Mouse (Mus musculus) thymus, postnatal 0 days (tissue): ENCODE results near the gene Ddx25. TPM values are rescaled to one million over a fixed set of nuclear protein-coding genes. Genes with fewer than 3 reads are reported as not detected.

Experiments used
- DNase-seq: peaks from one replicate; pipeline ENCODE4 v3.0.0-alpha.2; 2015; ENCODE audit warnings: low spot score
- polyA plus RNA-seq: library from polyadenylated mRNA; unstranded; fragments of >200 nt; fragmentation: Nextera tagmentation; extraction: Ambion mirVana; gene quantifications from 2 replicates; pipeline ENCODE4 v1.2.1, GENCODE M21; 2015

Gene Ddx25
- polyA plus RNA-seq, 1 experiment from 2014 or later: 0.31 TPM

- no peak for DNase-seq
Measured at GRCm38 (mm10) chr9:35541941-35542340, 16.4 kb downstream of the Ddx25 start.

DNA sequence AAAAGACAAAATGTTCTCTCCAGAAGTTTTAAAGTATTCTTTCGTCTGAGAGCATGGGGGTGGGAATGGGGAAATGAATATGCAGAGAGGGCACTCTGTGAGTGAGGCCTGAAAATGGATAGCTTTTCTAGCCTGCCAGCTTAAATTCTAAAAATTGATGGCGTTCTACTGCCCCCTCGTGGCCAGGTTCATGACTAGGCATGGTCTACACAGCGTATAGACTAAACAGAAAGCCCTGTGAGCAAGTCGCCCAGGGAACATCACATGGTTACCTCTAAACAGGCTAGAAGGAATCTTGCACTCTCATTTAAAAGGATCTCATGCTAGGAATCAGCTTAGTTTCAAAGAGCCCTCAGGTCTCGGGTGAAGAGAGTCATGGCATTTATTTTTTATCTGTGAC lies 16.8 kb downstream of the Ddx25 start:
- peak; percentile 78 for DNase-seq

DNA sequence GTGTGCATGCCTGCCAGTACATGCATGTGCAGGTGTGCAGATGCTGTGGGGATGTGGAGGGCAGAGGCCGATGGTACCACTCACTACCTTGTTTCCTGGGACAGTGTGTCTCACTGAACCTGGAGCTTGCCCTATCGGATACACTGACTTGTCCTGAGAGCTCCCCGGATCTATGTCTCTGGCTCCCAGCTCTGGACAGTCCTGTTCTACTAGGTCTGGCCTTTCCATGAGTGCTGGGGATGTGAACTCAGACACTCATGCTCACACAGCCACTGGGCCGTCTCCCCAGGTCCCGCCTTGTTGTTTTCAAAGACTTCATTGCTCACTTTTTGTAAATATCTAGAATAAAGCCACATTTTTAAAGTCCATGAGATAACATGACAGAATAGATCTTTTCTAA lies 17.3 kb downstream of the Ddx25 start:
- DNase-seq: no peak

GRCm38 (mm10) chr9:35539001-35539750 lies 19.2 kb downstream of the Ddx25 start:
- no peak for DNase-seq

DNA sequence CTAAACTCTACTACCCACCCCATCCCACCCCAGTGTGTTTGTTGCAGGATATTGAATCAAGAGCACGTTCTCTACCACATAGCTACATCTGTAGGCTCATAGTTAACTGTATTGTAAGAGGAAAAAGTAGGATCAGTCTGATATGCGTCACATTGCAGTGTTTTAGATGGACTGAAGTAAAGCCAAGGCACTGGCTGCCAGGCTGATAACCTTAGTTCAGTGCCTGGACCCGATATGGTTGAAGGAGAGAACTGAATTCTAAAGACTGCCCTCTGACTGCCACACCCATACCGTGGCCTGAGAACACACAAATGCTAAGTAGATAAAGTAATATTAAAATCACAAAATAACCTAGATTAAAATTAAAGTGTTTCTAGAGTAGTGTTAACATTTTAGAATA lies 22.5 kb downstream of the Ddx25 start:
- DNase-seq: no peak

DNA sequence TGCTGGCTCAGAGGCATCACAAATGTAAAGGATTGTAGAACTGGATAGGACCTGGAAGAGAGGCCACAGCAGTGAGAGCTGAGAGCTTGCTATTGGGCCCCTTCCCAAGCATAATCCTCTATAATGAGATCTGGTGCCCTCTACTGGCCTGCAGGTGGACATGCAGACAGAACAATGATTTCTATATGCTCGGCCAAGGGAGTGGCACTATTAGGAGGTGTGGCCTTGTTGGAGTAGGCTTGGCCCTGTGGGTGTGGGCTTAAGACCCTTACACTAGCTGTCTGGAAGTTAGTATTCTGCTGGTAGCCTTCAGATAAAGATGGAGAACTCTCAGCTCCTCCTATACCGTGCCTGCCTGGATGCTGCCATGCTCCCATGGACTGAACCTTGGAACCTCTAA lies 23.2 kb downstream of the Ddx25 start:
- DNase-seq: peak; percentile 66

GRCm38 (mm10) chr9:35533266-35533665 lies 25.1 kb downstream of the Ddx25 start:
- no peak for DNase-seq

- DNase-seq: no peak
Measured at GRCm38 (mm10) chr9:35529796-35530195, 28.5 kb downstream of the Ddx25 start.

DNA sequence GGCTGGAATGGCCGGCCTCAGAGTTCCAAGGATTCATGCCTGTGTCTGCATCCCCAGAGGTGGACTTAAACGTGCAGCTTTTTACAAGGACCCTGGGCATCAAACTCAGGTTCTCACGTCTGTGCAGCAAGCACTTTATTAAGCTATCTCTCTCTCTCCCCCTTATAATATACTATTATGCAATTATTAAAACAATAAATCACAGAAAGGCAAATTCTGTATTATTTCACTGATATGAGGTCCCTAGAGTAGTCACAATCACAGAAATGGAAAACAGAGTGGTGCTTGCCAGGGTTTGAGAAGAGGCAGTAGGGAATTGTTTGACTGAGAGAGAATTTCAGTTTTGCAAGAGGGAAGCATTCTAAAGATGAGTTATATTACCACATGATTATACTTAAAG lies 29.2 kb downstream of the Ddx25 start:
- DNase-seq: no peak

DNA sequence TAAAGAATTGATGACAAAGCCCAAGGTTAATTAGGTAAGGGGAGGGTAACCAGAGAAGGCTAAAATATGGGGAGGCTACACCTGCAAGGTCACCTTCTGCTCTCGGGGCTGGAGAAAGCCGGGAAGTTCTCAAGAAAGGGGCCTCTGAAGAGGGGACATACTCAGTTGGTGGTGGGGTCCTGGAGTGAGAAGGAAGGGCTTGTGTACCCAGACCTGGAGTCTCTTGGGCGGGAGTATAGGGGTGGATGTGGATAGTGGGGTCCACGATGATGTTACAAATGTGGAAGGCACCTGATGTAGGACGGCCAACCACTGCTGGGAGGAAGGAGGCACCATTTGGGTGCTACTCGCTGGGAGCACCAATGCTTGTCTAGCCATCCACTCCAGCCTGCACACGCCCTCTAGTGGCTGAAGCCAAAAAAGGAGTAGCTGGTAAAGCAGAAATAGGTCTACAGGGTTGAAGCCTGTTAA lies 34.4 kb downstream of the Ddx25 start:
- peak; percentile 81 for DNase-seq

DNA sequence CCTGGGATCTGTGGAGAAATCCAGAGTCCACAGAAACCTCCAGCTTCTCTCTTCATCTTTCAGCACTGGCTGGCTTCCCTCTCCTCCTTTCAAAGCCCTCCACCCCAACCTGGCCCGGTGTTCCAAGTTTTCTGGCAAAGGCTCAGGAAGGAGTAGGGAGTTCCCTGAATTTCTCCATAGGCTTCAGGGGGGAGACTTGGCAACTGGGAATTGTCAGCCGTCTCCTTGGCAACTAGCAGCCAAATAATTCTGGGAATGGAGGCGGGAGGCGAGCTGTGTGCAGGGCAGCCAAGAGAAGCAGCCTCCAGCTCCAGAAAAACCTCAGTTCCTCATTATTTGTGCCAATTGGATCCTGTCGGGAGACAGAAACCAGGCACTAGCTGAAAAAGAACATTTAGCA lies 34.8 kb downstream of the Ddx25 start:
- DNase-seq: no peak

DNA sequence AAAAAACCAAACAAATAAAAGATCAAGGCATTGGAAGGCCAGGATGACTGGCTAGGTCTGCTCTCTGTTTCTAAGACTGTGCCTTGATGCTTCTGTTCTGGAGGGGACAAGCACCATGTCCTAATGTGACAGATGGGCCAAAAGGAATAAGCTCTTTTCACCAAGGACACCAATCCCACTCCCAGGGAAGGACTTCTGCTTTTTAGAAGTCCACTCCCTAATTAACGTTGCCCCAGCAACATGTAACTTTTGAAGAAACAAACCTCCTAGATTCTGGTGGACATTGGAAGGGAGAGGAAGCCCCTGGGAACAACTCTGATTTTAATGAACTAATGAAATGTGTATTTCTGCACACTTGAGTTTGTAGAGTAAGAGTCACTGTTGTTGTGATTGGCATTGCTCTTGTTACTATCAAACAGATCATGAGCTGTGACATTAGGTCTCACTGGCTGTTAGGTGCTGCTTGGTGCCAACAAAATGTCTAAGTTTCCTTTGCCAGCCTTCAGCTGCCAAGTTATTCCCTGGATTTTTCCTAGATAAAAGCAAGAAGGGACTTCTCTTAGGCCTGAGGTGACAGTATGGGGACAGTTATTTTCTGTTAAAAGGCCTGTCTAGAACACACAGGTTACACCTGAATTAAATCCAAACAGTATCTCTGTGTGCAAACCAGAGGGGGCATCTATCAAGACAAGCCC lies 35.4 kb downstream of the Ddx25 start:
- no peak for DNase-seq

GRCm38 (mm10) chr9:35522241-35522640 lies 36.1 kb downstream of the Ddx25 start:
- DNase-seq: no peak

DNA sequence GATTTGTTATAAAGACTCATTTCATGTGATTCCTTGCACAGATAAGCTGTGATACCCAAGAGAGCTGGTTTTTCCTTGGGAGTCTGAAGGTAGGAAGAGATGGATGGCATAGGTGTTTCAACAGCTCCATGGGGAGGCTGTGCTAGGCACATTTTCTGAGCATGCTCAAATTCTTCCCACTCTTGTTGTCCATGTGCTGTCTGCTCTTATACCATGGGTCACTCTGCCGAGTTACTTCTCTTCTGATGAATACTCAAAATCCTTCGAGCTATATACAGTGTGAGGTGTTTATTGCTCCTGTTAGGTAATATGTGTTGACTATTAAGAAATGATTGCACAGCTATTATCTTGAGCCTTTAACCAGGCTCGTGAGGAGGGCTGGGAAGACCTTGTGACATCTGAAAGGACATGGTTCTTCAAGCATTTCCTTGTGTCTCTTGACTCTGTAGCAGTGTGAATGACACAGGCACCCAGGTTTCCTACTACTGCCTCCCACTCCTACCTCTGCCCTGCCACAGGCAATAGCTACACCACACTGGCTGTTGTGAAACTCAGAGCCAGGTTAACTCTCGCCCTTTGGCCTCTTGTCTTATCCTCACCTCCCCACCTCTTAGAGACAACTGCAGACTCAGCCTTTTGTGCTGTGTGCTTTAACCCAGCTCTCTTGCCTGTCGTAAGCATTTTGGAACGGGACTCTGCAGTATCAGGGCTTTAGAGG lies 37.5 kb downstream of the Ddx25 start:
- DNase-seq: no peak

- DNase-seq: no peak
Measured at GRCm38 (mm10) chr9:35518169-35518568, 40.2 kb downstream of the Ddx25 start, which contains the start of gene Gm1113. Gm1113 (minus strand) TSS chr9:35518269.

GRCm38 (mm10) chr9:35516711-35517110 lies 41.6 kb downstream of the Ddx25 start:
- no peak for DNase-seq

GRCm38 (mm10) chr9:35516182-35516581 lies 42.1 kb downstream of the Ddx25 start:
- no peak for DNase-seq

- no peak for DNase-seq
Measured at GRCm38 (mm10) chr9:35513900-35514299, 44.4 kb downstream of the Ddx25 start.

GRCm38 (mm10) chr9:35508234-35508633 lies 50.1 kb downstream of the Ddx25 start:
- no peak for DNase-seq

GRCm38 (mm10) chr9:35502361-35503000 lies 55.8 kb downstream of the Ddx25 start:
- DNase-seq: no peak

- DNase-seq: no peak
Measured at GRCm38 (mm10) chr9:35499946-35500345, 58.4 kb downstream of the Ddx25 start.

DNA sequence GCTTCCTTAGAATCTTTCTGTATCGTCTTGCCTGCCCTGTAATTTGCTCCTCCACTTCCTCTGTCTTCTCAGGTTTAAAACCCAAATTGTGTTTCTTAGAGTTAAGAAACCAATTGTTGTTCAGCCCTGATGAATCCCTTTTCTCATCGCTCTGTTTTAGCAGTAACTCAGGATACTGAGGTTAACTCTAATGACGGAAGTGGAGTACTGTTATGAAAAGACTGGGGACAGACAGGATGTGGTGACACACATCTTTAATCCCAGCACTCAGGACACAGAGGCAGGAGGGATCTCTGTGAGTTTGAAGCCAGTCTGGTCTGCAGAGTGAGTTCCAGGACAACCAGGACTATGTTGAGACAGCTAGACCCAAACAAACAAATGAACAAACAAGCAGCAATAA lies 62.9 kb downstream of the Ddx25 start:
- peak; percentile 23 for DNase-seq
